Mouse (Mus musculus): ENCODE data around the gene Gm49339. TPM values are rescaled to one million over a fixed set of nuclear protein-coding genes. Genes with fewer than 3 reads are reported as not detected.
"Not testable (repeated sequence)": the region's sequence is repeated elsewhere in the genome, so short reads cannot be mapped to it uniquely, and the experiment has no call there.

Gene Gm49339
- 0.92 TPM in 1 of 2 replicates, not detected in the other for polyA plus RNA-seq (2015; fragmentation: Nextera tagmentation; extraction: Ambion mirVana)

- H3K27me3 ChIP-seq (ENCODE audit: control insufficient read depth, insufficient read depth, low read length); H3K9ac ChIP-seq (ENCODE audit: low read length); H3K4me1 ChIP-seq (ENCODE audit: control insufficient read depth, insufficient read depth, low read length); H3K27ac ChIP-seq (ENCODE audit: low read length); ATAC-seq (ENCODE audit: insufficient read depth, low FRiP score); H3K36me3 ChIP-seq (ENCODE audit: control insufficient read depth, insufficient read depth, low read length); H3K4me2 ChIP-seq (ENCODE audit: low read depth, low read length); H3K9me3 ChIP-seq (replicated peaks; ENCODE audit: control insufficient read depth, low read length); H3K4me3 ChIP-seq (replicated peaks; ENCODE audit: low read length): not testable (repeated sequence)
- 85% methylated on average over 1 of the region's 3 CpGs for WGBS
These were observed at the start of gene Gm49339, which contains the start of gene Lilr4b for GRCm38 (mm10) chr10:51480397-51480796. Gene Gm49339, plus strand, starts transcription at chr10:51480612. Gene Lilr4b, plus strand, starts transcription at chr10:51480632.

GRCm38 (mm10) chr10:51432940-51433339 is 47.5 kb upstream of the Gm49339 start:
- Histone ChIP-seq H3K9me3 (replicated peaks; ENCODE audit: control insufficient read depth, low read length) (no peaks in the 10 kb centered on the region), H3K4me1 (ENCODE audit: control insufficient read depth, insufficient read depth, low read length) (no peaks in the 10 kb centered on the region), H3K9ac (ENCODE audit: low read length) (no peak overlapping the region), H3K27ac (ENCODE audit: low read length) (no peak overlapping the region), H3K36me3 (ENCODE audit: control insufficient read depth, insufficient read depth, low read length) (no peaks in the 10 kb centered on the region), H3K4me2 (ENCODE audit: low read depth, low read length) (no peak overlapping the region), H3K27me3 (ENCODE audit: control insufficient read depth, insufficient read depth, low read length) (no peaks in the 10 kb centered on the region), H3K4me3 (replicated peaks; ENCODE audit: low read length) (no peak overlapping the region)
- no peak for ATAC-seq (ENCODE audit: insufficient read depth, low FRiP score)

- ATAC-seq (ENCODE audit: insufficient read depth, low FRiP score) = no peak
- WGBS = 70% methylated on average over 3 of the region's 3 CpGs
- no peaks in the 10 kb centered on the region for H3K4me1 ChIP-seq (ENCODE audit: control insufficient read depth, insufficient read depth, low read length)
- H3K36me3 ChIP-seq (ENCODE audit: control insufficient read depth, insufficient read depth, low read length) = no peaks in the 10 kb centered on the region
- no peak overlapping the region for H3K4me3 ChIP-seq (replicated peaks; ENCODE audit: low read length)
- no peak overlapping the region for H3K27ac ChIP-seq (ENCODE audit: low read length)
- H3K4me2 ChIP-seq (ENCODE audit: low read depth, low read length) = no peak overlapping the region
- no peaks in the 10 kb centered on the region for H3K9me3 ChIP-seq (replicated peaks; ENCODE audit: control insufficient read depth, low read length)
- no peak overlapping the region for H3K9ac ChIP-seq (ENCODE audit: low read length)
- H3K27me3 ChIP-seq (ENCODE audit: control insufficient read depth, insufficient read depth, low read length) = no peaks in the 10 kb centered on the region
These were observed 44.7 kb upstream of the Gm49339 start for GRCm38 (mm10) chr10:51435684-51436083.

- no peaks in the 10 kb centered on the region for H3K9me3 ChIP-seq (replicated peaks; ENCODE audit: control insufficient read depth, low read length)
- 78% methylated on average over 4 of the region's 4 CpGs for WGBS
- no peak overlapping the region for H3K4me3 ChIP-seq (replicated peaks; ENCODE audit: low read length)
- no peaks in the 10 kb centered on the region for H3K4me1 ChIP-seq (ENCODE audit: control insufficient read depth, insufficient read depth, low read length)
- ATAC-seq (ENCODE audit: insufficient read depth, low FRiP score) = no peak
- no peaks in the 10 kb centered on the region for H3K27me3 ChIP-seq (ENCODE audit: control insufficient read depth, insufficient read depth, low read length)
- no peak overlapping the region for H3K4me2 ChIP-seq (ENCODE audit: low read depth, low read length)
- H3K27ac ChIP-seq (ENCODE audit: low read length) = no peak overlapping the region
- H3K36me3 ChIP-seq (ENCODE audit: control insufficient read depth, insufficient read depth, low read length) = no peaks in the 10 kb centered on the region
- no peak overlapping the region for H3K9ac ChIP-seq (ENCODE audit: low read length)
These were observed 28.8 kb upstream of the Gm49339 start for GRCm38 (mm10) chr10:51451610-51452009.

GRCm38 (mm10) chr10:51453616-51454298 is 26.7 kb upstream of the Gm49339 start:
- H3K36me3 ChIP-seq (ENCODE audit: control insufficient read depth, insufficient read depth, low read length) = no peaks in the 10 kb centered on the region
- ATAC-seq (ENCODE audit: insufficient read depth, low FRiP score) = no peak
- no peak overlapping the region for H3K4me3 ChIP-seq (replicated peaks; ENCODE audit: low read length)
- H3K9me3 ChIP-seq (replicated peaks; ENCODE audit: control insufficient read depth, low read length) = no peaks in the 10 kb centered on the region
- H3K27me3 ChIP-seq (ENCODE audit: control insufficient read depth, insufficient read depth, low read length) = no peaks in the 10 kb centered on the region
- WGBS = 69% methylated on average over 1 of the region's 1 CpGs
- H3K4me2 ChIP-seq (ENCODE audit: low read depth, low read length) = no peak overlapping the region
- no peaks in the 10 kb centered on the region for H3K4me1 ChIP-seq (ENCODE audit: control insufficient read depth, insufficient read depth, low read length)
- H3K9ac ChIP-seq (ENCODE audit: low read length) = no peak overlapping the region
- no peak overlapping the region for H3K27ac ChIP-seq (ENCODE audit: low read length)

- H3K27me3 ChIP-seq (ENCODE audit: control insufficient read depth, insufficient read depth, low read length) = no peaks in the 10 kb centered on the region
- no peak overlapping the region for H3K9ac ChIP-seq (ENCODE audit: low read length)
- 47% methylated on average over 1 of the region's 1 CpGs for WGBS
- no peak overlapping the region for H3K4me3 ChIP-seq (replicated peaks; ENCODE audit: low read length)
- no peak overlapping the region for H3K4me2 ChIP-seq (ENCODE audit: low read depth, low read length)
- H3K9me3 ChIP-seq (replicated peaks; ENCODE audit: control insufficient read depth, low read length) = no peaks in the 10 kb centered on the region
- H3K27ac ChIP-seq (ENCODE audit: low read length) = no peak overlapping the region
- no peak for ATAC-seq (ENCODE audit: insufficient read depth, low FRiP score)
- H3K4me1 ChIP-seq (ENCODE audit: control insufficient read depth, insufficient read depth, low read length) = no peaks in the 10 kb centered on the region
- no peaks in the 10 kb centered on the region for H3K36me3 ChIP-seq (ENCODE audit: control insufficient read depth, insufficient read depth, low read length)
These were observed 26.0 kb upstream of the Gm49339 start for GRCm38 (mm10) chr10:51454365-51454764.

- H3K4me1 ChIP-seq (ENCODE audit: control insufficient read depth, insufficient read depth, low read length) = no peaks in the 10 kb centered on the region
- H3K9ac ChIP-seq (ENCODE audit: low read length) = no peak overlapping the region
- no peak for ATAC-seq (ENCODE audit: insufficient read depth, low FRiP score)
- no peak overlapping the region for H3K27ac ChIP-seq (ENCODE audit: low read length)
- H3K27me3 ChIP-seq (ENCODE audit: control insufficient read depth, insufficient read depth, low read length) = no peaks in the 10 kb centered on the region
- H3K9me3 ChIP-seq (replicated peaks; ENCODE audit: control insufficient read depth, low read length) = no peaks in the 10 kb centered on the region
- no peak overlapping the region for H3K4me3 ChIP-seq (replicated peaks; ENCODE audit: low read length)
- whole genome bisulfite sequencing = 82% methylated on average over 1 of the region's 1 CpGs
- no peak overlapping the region for H3K4me2 ChIP-seq (ENCODE audit: low read depth, low read length)
- no peaks in the 10 kb centered on the region for H3K36me3 ChIP-seq (ENCODE audit: control insufficient read depth, insufficient read depth, low read length)
These were observed 24.6 kb upstream of the Gm49339 start for GRCm38 (mm10) chr10:51455762-51456161.

GRCm38 (mm10) chr10:51456369-51456768 is 24.0 kb upstream of the Gm49339 start:
- Histone ChIP-seq H3K9ac (ENCODE audit: low read length) (no peak overlapping the region), H3K9me3 (replicated peaks; ENCODE audit: control insufficient read depth, low read length) (no peaks in the 10 kb centered on the region), H3K36me3 (ENCODE audit: control insufficient read depth, insufficient read depth, low read length) (no peaks in the 10 kb centered on the region), H3K27ac (ENCODE audit: low read length) (no peak overlapping the region), H3K4me3 (replicated peaks; ENCODE audit: low read length) (no peak overlapping the region), H3K27me3 (ENCODE audit: control insufficient read depth, insufficient read depth, low read length) (no peaks in the 10 kb centered on the region), H3K4me1 (ENCODE audit: control insufficient read depth, insufficient read depth, low read length) (no peaks in the 10 kb centered on the region), H3K4me2 (ENCODE audit: low read depth, low read length) (no peak overlapping the region)
- ATAC-seq (ENCODE audit: insufficient read depth, low FRiP score) = no peak
- 73% methylated on average over 4 of the region's 4 CpGs for WGBS

GRCm38 (mm10) chr10:51463800-51464199 is 16.6 kb upstream of the Gm49339 start:
- H3K27me3 ChIP-seq (ENCODE audit: control insufficient read depth, insufficient read depth, low read length); H3K4me2 ChIP-seq (ENCODE audit: low read depth, low read length); H3K9me3 ChIP-seq (replicated peaks; ENCODE audit: control insufficient read depth, low read length); H3K27ac ChIP-seq (ENCODE audit: low read length); H3K9ac ChIP-seq (ENCODE audit: low read length); ATAC-seq (ENCODE audit: insufficient read depth, low FRiP score); H3K4me1 ChIP-seq (ENCODE audit: control insufficient read depth, insufficient read depth, low read length); H3K36me3 ChIP-seq (ENCODE audit: control insufficient read depth, insufficient read depth, low read length); H3K4me3 ChIP-seq (replicated peaks; ENCODE audit: low read length): not testable (repeated sequence)
- WGBS = 54% methylated on average over 4 of the region's 4 CpGs

All from stomach, embryonic 16.5 days (tissue).